Mouse (Mus musculus) MEL (cell line): ENCODE measurements around the gene Pole3. TPM values are rescaled to one million over a fixed set of nuclear protein-coding genes. Genes with fewer than 3 reads are reported as not detected.
"Not testable (repeated sequence)": the region's sequence is repeated elsewhere in the genome, so short reads cannot be mapped to it uniquely, and the experiment has no call there.

ENCODE experiments used
- DNase-seq: peaks from one replicate; pipeline ENCODE4 v3.0.0; 2011; ENCODE audit warnings: low read depth, low spot score
- H3K27ac ChIP-seq: 2 replicates; pipeline ENCODE4 v1.5.1; 2012; ENCODE audit warnings: low read depth, mild to moderate bottlenecking, control low read depth, low read length, moderate library complexity; ENCODE audit not compliant: control insufficient read depth
- H3K27me3 ChIP-seq, 2 experiments: fragments of 150-350 bp in 1 of 2; sonication (generic) in 1 of 2; 2 replicates each; pipeline ENCODE4 v1.6.1; 2012; ENCODE audit warnings: low read length in 2 of 2, mild to moderate bottlenecking in 2 of 2, improper control_type of control experiment in 1 of 2, moderate library complexity in 1 of 2; ENCODE audit not compliant: insufficient read depth in 2 of 2, control insufficient read depth in 1 of 2
- H3K36me3 ChIP-seq, 2 experiments: 2 replicates each; pipeline ENCODE4 v1.6.1; 2012 to 2014; ENCODE audit warnings: low read length in 2 of 2, improper control_type of control experiment in 1 of 2, inconsistent platforms in 1 of 2, mild to moderate bottlenecking in 1 of 2; ENCODE audit not compliant: insufficient read depth in 2 of 2, control insufficient read depth in 1 of 2
- H3K4me1 ChIP-seq, 2 experiments: fragments of 150-350 bp in 1 of 2; sonication (generic) in 1 of 2; 2 replicates each; pipeline ENCODE4 v1.6.1; 2012; ENCODE audit warnings: low read length in 2 of 2, improper control_type of control experiment in 1 of 2, mild to moderate bottlenecking in 1 of 2; ENCODE audit not compliant: insufficient read depth in 2 of 2, control insufficient read depth in 1 of 2
- H3K4me3 ChIP-seq, 2 experiments: fragments of 150-350 bp in 1 of 2; sonication (generic) in 1 of 2; 2 replicates each; pipeline ENCODE4 v1.5.1; 2012; ENCODE audit warnings: low read depth in 2 of 2, low read length in 2 of 2, mild to moderate bottlenecking in 2 of 2, moderate library complexity in 2 of 2, control low read depth in 1 of 2, improper control_type of control experiment in 1 of 2; ENCODE audit not compliant: control insufficient read depth in 1 of 2, insufficient read depth in 1 of 2
- H3K79me2 ChIP-seq: 2 replicates; pipeline ENCODE4 v1.6.1; 2012; ENCODE audit warnings: mild to moderate bottlenecking, low read length, moderate library complexity; ENCODE audit not compliant: control insufficient read depth, poor library complexity, insufficient read depth
- H3K9ac ChIP-seq: 2 replicates; pipeline ENCODE4 v1.6.1; 2012; ENCODE audit warnings: low read depth, mild to moderate bottlenecking, control low read depth, low read length, moderate library complexity; ENCODE audit not compliant: control insufficient read depth, poor library complexity, severe bottlenecking
- H3K9me3 ChIP-seq: fragments of 150-350 bp; sonication (generic); replicated peaks from 2 replicates; pipeline ENCODE4 v1.6.1; 2012; ENCODE audit warnings: mild to moderate bottlenecking, low read length, improper control_type of control experiment, moderate library complexity; ENCODE audit not compliant: insufficient read depth
- E2F4 ChIP-seq: IDR thresholded peaks from 2 replicates; pipeline ENCODE4 v1.6.1; 2011; ENCODE audit warnings: low read depth, low read length, improper control_type of control experiment, borderline replicate concordance
- HCFC1 ChIP-seq: IDR thresholded peaks from 2 replicates; pipeline ENCODE4 v1.6.1; 2012; ENCODE audit warnings: low read depth, mild to moderate bottlenecking, inconsistent platforms, low read length, improper control_type of control experiment, moderate library complexity
- JUND ChIP-seq: IDR thresholded peaks from 2 replicates; pipeline ENCODE4 v1.6.1; 2011; ENCODE audit warnings: low read depth, mild to moderate bottlenecking, improper control_type of control experiment, low read length
- MAZ ChIP-seq: IDR thresholded peaks from 2 replicates; pipeline ENCODE4 v1.6.1; 2012; ENCODE audit warnings: low read depth, mild to moderate bottlenecking, inconsistent platforms, low read length, improper control_type of control experiment
- POLR2A ChIP-seq, 2 experiments: IDR thresholded peaks; 2 replicates each; pipeline ENCODE4 v1.6.1; 2011 to 2012; ENCODE audit warnings: low read length in 2 of 2, mild to moderate bottlenecking in 2 of 2, control low read depth in 1 of 2, improper control_type of control experiment in 1 of 2, low read depth in 1 of 2, moderate library complexity in 1 of 2; ENCODE audit not compliant: control insufficient read depth in 1 of 2, insufficient read depth in 1 of 2, poor library complexity in 1 of 2
- POLR2AphosphoS2 ChIP-seq: IDR thresholded peaks from 2 replicates; pipeline ENCODE4 v1.6.1; 2011; ENCODE audit warnings: low read length, improper control_type of control experiment
- POLR2AphosphoS5 ChIP-seq: IDR thresholded peaks from 2 replicates; pipeline ENCODE4 v1.6.1; 2012; ENCODE audit warnings: low read depth, borderline replicate concordance, mild to moderate bottlenecking, inconsistent platforms, low read length, moderate library complexity, mixed read lengths
- RCOR1 ChIP-seq: IDR thresholded peaks from 2 replicates; pipeline ENCODE4 v1.6.1; 2012; ENCODE audit warnings: low read depth, mild to moderate bottlenecking, inconsistent platforms, low read length, improper control_type of control experiment
- SMC3 ChIP-seq: IDR thresholded peaks from 2 replicates; pipeline ENCODE4 v1.6.1; 2011; ENCODE audit warnings: low read depth, low read length, improper control_type of control experiment
- TBP ChIP-seq: IDR thresholded peaks from 2 replicates; pipeline ENCODE4 v1.8.0; 2011; ENCODE audit warnings: low read depth, low read length, improper control_type of control experiment
- TCF12 ChIP-seq: IDR thresholded peaks from 2 replicates; pipeline ENCODE4 v1.6.1; 2014; ENCODE audit warnings: low read depth, mild to moderate bottlenecking, inconsistent platforms, low read length, improper control_type of control experiment, moderate library complexity
- ZMIZ1 ChIP-seq: IDR thresholded peaks from 2 replicates; pipeline ENCODE4 v1.6.1; 2012; ENCODE audit warnings: low read depth, mild to moderate bottlenecking, inconsistent platforms, low read length, improper control_type of control experiment, moderate library complexity
- ZNF384 ChIP-seq: IDR thresholded peaks from 2 replicates; pipeline ENCODE4 v1.6.1; 2012; ENCODE audit warnings: low read depth, mild to moderate bottlenecking, inconsistent platforms, low read length, improper control_type of control experiment
- polyA plus RNA-seq, 2 experiments: library from polyadenylated mRNA; stranded (reverse) in 1 of 2; unstranded in 1 of 2; fragments of >175 nt in 1 of 2; fragments of >200 nt in 1 of 2; gene quantifications; 2 replicates each; pipeline versions ENCODE4 v1.2.1 to v1.2.4; 2012; ENCODE audit warnings: low replicate concordance in 2 of 2, low read depth in 1 of 2; ENCODE audit not compliant: insufficient read length in 2 of 2, insufficient read depth in 1 of 2, missing spikeins in 1 of 2
- total RNA-seq: library from RNA; depleted of rRNA; stranded (reverse); fragments of 300-350 nt; gene quantifications from 2 replicates; pipeline ENCODE4 v1.2.3, GENCODE M21; 2012

Gene Pole3
- total and polyA plus RNA-seq, 3 experiments: 63.6 to 103 TPM; not detected in 1

DNA sequence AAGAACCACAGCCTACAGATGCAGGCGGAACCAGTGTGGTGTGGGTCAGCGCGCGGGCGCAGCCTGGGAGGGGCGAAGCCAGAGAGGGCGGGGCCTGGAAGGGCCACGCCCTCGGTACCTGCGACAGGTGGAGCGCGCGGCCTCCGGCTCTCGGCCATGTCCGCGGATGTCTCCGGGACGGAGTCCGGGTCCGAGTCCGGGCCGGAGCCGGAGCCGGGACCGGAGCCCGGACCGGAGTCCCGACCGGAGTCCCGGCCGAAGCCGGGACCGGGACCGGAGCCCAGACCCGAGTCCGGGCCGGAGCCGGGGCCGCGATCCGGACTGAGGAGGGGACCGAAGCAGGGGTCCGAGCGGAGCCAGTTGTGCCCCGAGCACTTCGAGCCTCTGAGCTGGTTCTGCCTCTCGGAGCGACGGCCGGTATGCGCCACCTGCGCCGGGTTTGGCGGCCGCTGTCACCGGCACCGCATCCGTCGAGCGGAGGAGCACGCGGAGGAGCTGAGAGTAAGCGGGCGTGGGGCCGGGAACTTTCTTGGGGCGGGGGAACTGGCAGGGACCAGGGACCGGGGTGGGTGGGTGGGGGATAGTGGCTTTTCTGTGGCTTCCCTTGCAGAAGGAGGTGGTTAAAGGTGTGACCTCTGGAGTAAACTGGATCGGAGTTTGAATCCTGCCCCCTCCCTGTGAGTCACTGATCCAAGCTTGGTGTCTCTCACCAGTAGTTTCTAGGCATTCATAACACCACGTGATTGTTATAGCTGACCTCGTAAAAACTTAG, 44.7 kb downstream of the Pole3 start, which contains the start of gene Bspry:
Bspry (plus strand) TSS at position 117 of the 772 bp plus-strand sequence.
- no peak for DNase-seq
- Histone ChIP-seq H3K27me3 (no peaks in the 10 kb centered on the region), H3K36me3 (peaks cover 0 to 5% of the 10 kb centered on the region in 2 experiments; a peak in 2 of 4 replicates), H3K9ac (no peak within 1 kb of the TSS), H3K79me2 (no peaks in the 10 kb centered on the region), H3K9me3 (no peaks in the 10 kb centered on the region), H3K4me3 (no peak within 1 kb of the TSS), H3K4me1 (peaks cover 2 to 11% of the 10 kb centered on the region in 2 experiments; a peak in 3 of 4 replicates), H3K27ac (no peak within 1 kb of the TSS)
- TF ChIP-seq HCFC1 (no peak), POLR2A (IDR thresholded peaks at IDR 0.05; ENCODE audit: control insufficient read depth in 1 of 2, insufficient read depth in 1 of 2, low read depth in 1 of 2, low read length in 2 of 2, poor library complexity in 1 of 2) (0 out of 4 replicates have a peak, but pooled peaks of 1 of the 2 experiments have one; percentile 26)

DNA sequence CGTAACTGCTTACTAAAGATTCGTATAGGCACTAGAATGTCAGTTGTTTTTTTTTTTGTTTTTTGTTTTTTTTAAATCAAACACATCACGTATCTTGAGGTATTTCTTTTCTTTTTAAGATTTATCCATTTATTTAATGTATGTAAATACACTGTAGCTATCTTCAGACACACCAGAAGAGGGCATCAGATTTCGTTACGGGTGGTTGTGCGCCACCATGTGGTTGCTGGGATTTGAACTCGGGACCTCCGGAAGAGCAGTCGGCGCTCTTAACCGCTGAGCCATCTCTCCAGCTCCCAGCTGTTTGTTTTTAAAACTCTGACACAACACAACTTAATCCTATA, 45.3 kb downstream of the Pole3 start:
- H3K4me3 ChIP-seq, H3K27me3 ChIP-seq, H3K9me3 ChIP-seq, DNase-seq, H3K4me1 ChIP-seq, H3K79me2 ChIP-seq, H3K9ac ChIP-seq, H3K36me3 ChIP-seq, H3K27ac ChIP-seq: not testable (repeated sequence)

DNA sequence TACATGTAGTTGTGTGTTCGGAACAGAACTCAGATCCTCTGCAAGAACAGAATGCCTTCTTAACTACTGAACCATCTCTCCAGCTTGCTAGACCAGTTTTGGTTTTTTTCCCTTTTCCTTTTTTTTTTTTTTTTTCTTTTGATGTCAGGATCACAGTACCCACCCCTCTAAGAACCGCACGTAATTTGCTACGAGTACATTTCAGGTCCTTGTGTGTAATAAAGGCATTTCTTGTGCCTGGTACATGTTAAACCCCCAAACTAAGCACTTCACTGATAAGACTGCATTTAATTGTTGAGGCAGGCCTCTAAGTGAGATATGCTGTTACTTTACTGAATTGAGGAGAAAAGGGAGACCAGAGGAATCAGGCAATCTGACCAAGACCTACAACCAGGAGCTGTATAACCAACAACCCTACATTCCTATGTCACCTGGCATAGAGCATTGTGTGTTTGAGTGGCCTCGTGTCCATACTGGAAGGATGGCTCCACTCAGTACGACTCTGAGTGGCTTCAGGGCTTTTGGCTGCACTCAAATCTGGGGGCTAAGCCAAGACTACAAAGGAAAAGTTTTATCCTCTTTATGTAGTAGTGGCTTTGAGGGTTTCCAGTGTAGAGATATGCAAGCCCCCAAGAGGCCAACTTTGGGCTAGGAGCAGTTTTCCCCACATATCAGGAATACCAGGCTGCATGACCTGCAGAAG, 47.2 kb downstream of the Pole3 start:
- H3K27me3 ChIP-seq: no peaks in the 10 kb centered on the region
- H3K36me3 ChIP-seq: peaks cover 0 to 2% of the 10 kb centered on the region in 2 experiments; a peak in 1 of 4 replicates
- no peak overlapping the region for H3K9ac ChIP-seq
- no peak for DNase-seq
- no peaks in the 10 kb centered on the region for H3K9me3 ChIP-seq
- no peak overlapping the region for H3K4me3 ChIP-seq
- TF ChIP-seq ZNF384: no peak
- TF ChIP-seq MAZ: no peak
- no peak for TF ChIP-seq POLR2AphosphoS2
- TF ChIP-seq TCF12: no peak
- TF ChIP-seq HCFC1: no peak
- TF ChIP-seq JUND: no peak
- TF ChIP-seq TBP: no peak
- TF ChIP-seq RCOR1: no peak
- no peak for TF ChIP-seq E2F4
- no peak for TF ChIP-seq POLR2AphosphoS5
- TF ChIP-seq ZMIZ1: no peak
- no peak for TF ChIP-seq SMC3
- H3K4me1 ChIP-seq: peaks cover 2 to 5% of the 10 kb centered on the region in 2 experiments; a peak in 3 of 4 replicates
- no peaks in the 10 kb centered on the region for H3K79me2 ChIP-seq
- no peak overlapping the region for H3K27ac ChIP-seq
